Mouse (Mus musculus): Measurements from ENCODE around the gene Siae.

GRCm38 (mm10) chr9:37636800-37637542 is 81.5 kb downstream of the Siae start:
- TF ChIP-seq CTCF (IDR thresholded peaks at IDR 0.05) (no peak), EP300 (IDR thresholded peaks at IDR 0.05) (peak; percentile 72)
